Comparison of ENCODE assay signal across 18 mouse cellular contexts in the genomic region with DNA sequence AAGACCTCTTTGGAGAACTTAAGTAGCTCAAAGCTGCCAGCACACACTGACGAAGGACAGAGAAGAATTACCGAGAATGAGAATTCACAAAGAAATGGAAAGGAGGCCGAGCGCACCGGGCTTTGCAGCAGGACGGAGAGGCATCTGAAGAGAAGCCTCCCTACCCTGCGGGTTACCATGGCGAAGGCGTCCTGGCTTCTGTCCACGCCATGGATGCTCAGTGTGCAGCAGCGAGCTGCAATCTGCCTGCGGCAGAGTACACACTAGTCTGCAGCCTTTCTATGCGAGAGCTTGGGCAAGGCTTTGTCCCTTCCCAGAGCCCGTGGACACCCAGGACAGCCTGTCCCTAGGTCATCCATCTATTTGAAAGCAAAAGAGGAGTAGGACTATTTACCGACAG. TPM values are rescaled to one million over a fixed set of nuclear protein-coding genes. Genes with fewer than 3 reads are reported as not detected.
A peak's percentile ranks its signal among the peaks of the same experiment; 100 is the strongest.
DNase-seq lines count a peak whose midpoint lies in the region; ATAC-seq and TF ChIP-seq lines count a peak whose summit lies in the region.
"Had no signal": no experiment of that assay in that cellular context is flagged by ENCODE, and none has a peak within 500 bp of the region (broad histone marks: within the 10 kb centered on the region; RNA-seq: fewer than 3 reads in every experiment).

No protein-coding gene starts in this region.

- no peaks in the 10 kb centered on the region for H3K9me3 ChIP-seq in forebrain, embryonic 14.5 days (replicated peaks; ENCODE audit: control insufficient read depth, low read length)
- H3K9me3 ChIP-seq in forebrain, embryonic 15.5 days = no peaks in the 10 kb centered on the region
- H3K9me3 ChIP-seq in lung, postnatal 0 days (ENCODE audit: low read length) = no peaks in the 10 kb centered on the region
- H3K9me3 ChIP-seq: heart, embryonic 10.5 days; limb, embryonic 13.5 days; liver, embryonic 15.5 days had no signal

- peak; percentile 29 for DNase-seq in forebrain, embryonic 14.5 days (ENCODE audit: low spot score)
- DNase-seq in layer of hippocampus, adult 2 months (ENCODE audit: low spot score in 2 of 2) = peak in 1 of 2 experiments; percentile 71
- DNase-seq in layer of hippocampus, adult 8-10 months (ENCODE audit: low spot score in 2 of 2) = no peak
- peak; percentile 74 to 77 for DNase-seq in cerebellum, adult 2 months
- peak; percentile 59 to 62 for DNase-seq in layer of hippocampus, postnatal 10 days (ENCODE audit: low spot score in 2 of 2)
- no peak for DNase-seq in lung, postnatal 0 days (ENCODE audit: low spot score)
- no peak for DNase-seq in embryo, embryonic 10.5 days (ENCODE audit: low spot score)
- DNase-seq: adrenal gland, adult 2 months; gastrocnemius, postnatal 36 days; heart, postnatal 10 days; kidney, postnatal 4 days; lung, postnatal 14 days; thymus, adult 18-20 months had no signal

- H3K4me2 ChIP-seq in forebrain, embryonic 14.5 days (ENCODE audit: low read length) = no peak overlapping the region
- H3K4me2 ChIP-seq in forebrain, embryonic 15.5 days (replicated peaks) = no peak overlapping the region
- H3K4me2 ChIP-seq in lung, postnatal 0 days (replicated peaks; ENCODE audit: low read depth, low read length) = no peak overlapping the region
- H3K4me2 ChIP-seq: limb, embryonic 13.5 days; liver, embryonic 15.5 days had no signal

- TF ChIP-seq POLR2A in cerebellum, adult 2 months (IDR thresholded peaks at IDR 0.05; ENCODE audit: borderline replicate concordance, insufficient read depth, low read length) = no peak

- no peak overlapping the region for H3K27ac ChIP-seq in forebrain, embryonic 14.5 days (ENCODE audit: low read depth, low read length)
- H3K27ac ChIP-seq in forebrain, embryonic 15.5 days (replicated peaks) = no peak overlapping the region; the same call in 1 of the 2 replicates
- peak overlapping the region; percentile 66 for H3K27ac ChIP-seq in layer of hippocampus, adult 2 months
- peak overlapping the region; percentile 47 for H3K27ac ChIP-seq in cerebellum, adult 2 months (ENCODE audit: insufficient read depth, low read length)
- no peak overlapping the region for H3K27ac ChIP-seq in lung, postnatal 0 days (ENCODE audit: low read length)
- H3K27ac ChIP-seq: heart, embryonic 10.5 days; limb, embryonic 13.5 days; liver, embryonic 15.5 days had no signal

- WGBS in forebrain, embryonic 14.5 days = 74% methylated on average over 15 of the region's 15 CpGs
- 72% methylated on average over 15 of the region's 15 CpGs for WGBS in forebrain, embryonic 15.5 days
- WGBS in cerebellum, adult 2 months = 8% methylated on average over 15 of the region's 15 CpGs
- 89% methylated on average over 15 of the region's 15 CpGs for WGBS in lung, postnatal 0 days

- H3K4me1 ChIP-seq in forebrain, embryonic 14.5 days (ENCODE audit: control insufficient read depth, insufficient read depth, low read length) = no peaks in the 10 kb centered on the region
- H3K4me1 ChIP-seq in forebrain, embryonic 15.5 days = no peaks in the 10 kb centered on the region
- peaks cover 42% of the 10 kb centered on the region for H3K4me1 ChIP-seq in cerebellum, adult 2 months (ENCODE audit: control insufficient read depth, insufficient read depth, low read length)
- H3K4me1 ChIP-seq in lung, postnatal 0 days (ENCODE audit: insufficient read depth, low read depth, low read length) = no peaks in the 10 kb centered on the region
- H3K4me1 ChIP-seq: heart, embryonic 10.5 days; limb, embryonic 13.5 days; liver, embryonic 15.5 days had no signal

- no peak for TF ChIP-seq CTCF in layer of hippocampus, adult 2 months (conservative IDR thresholded peaks at IDR 0.05)
- no peak for TF ChIP-seq CTCF in cerebellum, adult 2 months (IDR thresholded peaks at IDR 0.05; ENCODE audit: borderline replicate concordance, insufficient read depth, low read depth, low read length)
- TF ChIP-seq CTCF in lung, postnatal 0 days (IDR thresholded peaks at IDR 0.05) = no peak

- no peak overlapping the region for H3K9ac ChIP-seq in forebrain, embryonic 14.5 days (ENCODE audit: low read length)
- H3K9ac ChIP-seq in forebrain, embryonic 15.5 days (replicated peaks) = no peak overlapping the region
- no peak overlapping the region for H3K9ac ChIP-seq in lung, postnatal 0 days (replicated peaks; ENCODE audit: low read depth)
- H3K9ac ChIP-seq: limb, embryonic 13.5 days; liver, embryonic 15.5 days had no signal

- TF ChIP-seq EP300 in lung, postnatal 0 days (IDR thresholded peaks at IDR 0.05) = no peak

- H3K27me3 ChIP-seq in forebrain, embryonic 14.5 days (replicated peaks; ENCODE audit: control insufficient read depth, insufficient read depth, low read length) = no peaks in the 10 kb centered on the region
- H3K27me3 ChIP-seq in forebrain, embryonic 15.5 days = no peaks in the 10 kb centered on the region
- no peaks in the 10 kb centered on the region for H3K27me3 ChIP-seq in cerebellum, adult 2 months (ENCODE audit: control insufficient read depth, insufficient read depth, low read length)
- H3K27me3 ChIP-seq in lung, postnatal 0 days (replicated peaks; ENCODE audit: insufficient read depth, low read length) = no peaks in the 10 kb centered on the region
- H3K27me3 ChIP-seq: CH12.LX; limb, embryonic 13.5 days; liver, embryonic 15.5 days had no signal

- H3K36me3 ChIP-seq in forebrain, embryonic 14.5 days (ENCODE audit: control insufficient read depth, insufficient read depth, low read length) = peaks cover 97% of the 10 kb centered on the region
- H3K36me3 ChIP-seq in forebrain, embryonic 15.5 days = peaks cover 95% of the 10 kb centered on the region
- peaks cover 39% of the 10 kb centered on the region for H3K36me3 ChIP-seq in lung, postnatal 0 days (ENCODE audit: insufficient read depth, low read length)

- no peak overlapping the region for H3K4me3 ChIP-seq in forebrain, embryonic 14.5 days (ENCODE audit: low read depth, low read length)
- no peak overlapping the region for H3K4me3 ChIP-seq in forebrain, embryonic 15.5 days
- H3K4me3 ChIP-seq in layer of hippocampus, adult 2 months = no peak overlapping the region; the same call in 1 of the 2 replicates
- H3K4me3 ChIP-seq in cerebellum, adult 2 months (replicated peaks; ENCODE audit: insufficient read depth, low read depth, low read length) = no peak overlapping the region
- H3K4me3 ChIP-seq in lung, postnatal 0 days (ENCODE audit: low read depth, low read length) = no peak overlapping the region
- H3K4me3 ChIP-seq: heart, embryonic 10.5 days; limb, embryonic 13.5 days; liver, embryonic 15.5 days had no signal

- ATAC-seq in forebrain, embryonic 14.5 days = no peak
- ATAC-seq in forebrain, embryonic 15.5 days (replicated peaks) = no peak; the same call in 1 of the 2 replicates
- no peak for ATAC-seq in lung, postnatal 0 days

RNA-seq across cellular contexts. Expression of a gene that starts 21.8 kb away (rescaled TPM):
- polyA plus RNA-seq in forebrain, embryonic 14.5 days (2014; fragmentation: Nextera tagmentation; extraction: Ambion mirVana) = 10.0 and 11.3 TPM in 2 replicates
- polyA plus RNA-seq in forebrain, embryonic 15.5 days (2015; fragmentation: Nextera tagmentation; extraction: Ambion mirVana) = 11.3 and 12.3 TPM in 2 replicates
- total RNA-seq in layer of hippocampus, adult 2 months (2021) = 10 to 100 TPM; 41.9 to 42.1 TPM
- 10 to 100 TPM; 38.4 to 49.5 (median 44.6) TPM for total RNA-seq in layer of hippocampus, adult 8-10 months (2022)
- polyA plus RNA-seq in cerebellum, adult 2 months (2012; rRNA removed) = 68.3 and 71.2 TPM in 2 replicates
- 10 to 100 TPM; 37.6 to 38.3 TPM for total RNA-seq in layer of hippocampus, postnatal 10 days (2021)
- 4.0 and 4.5 TPM in 2 replicates for polyA plus RNA-seq in lung, postnatal 0 days (2015; fragmentation: Nextera tagmentation; extraction: Ambion mirVana)

RNA-seq across cellular contexts. Expression of a gene that starts 23.3 kb away (rescaled TPM):
- 51.4 and 66.7 TPM in 2 replicates for polyA plus RNA-seq in forebrain, embryonic 14.5 days (2014; fragmentation: Nextera tagmentation; extraction: Ambion mirVana)
- polyA plus RNA-seq in forebrain, embryonic 15.5 days (2015; fragmentation: Nextera tagmentation; extraction: Ambion mirVana) = 62.9 and 63.8 TPM in 2 replicates
- total RNA-seq in layer of hippocampus, adult 2 months (2021) = 10 to 100 TPM; 48.8 to 50.1 TPM
- 10 to 100 TPM; 43.4 to 49.0 (median 46.9) TPM for total RNA-seq in layer of hippocampus, adult 8-10 months (2022)
- polyA plus RNA-seq in cerebellum, adult 2 months (2012; rRNA removed) = 46.3 and 50.0 TPM in 2 replicates
- total RNA-seq in layer of hippocampus, postnatal 10 days (2021) = 10 to 100 TPM; 56.5 to 66.7 TPM
- polyA plus RNA-seq in lung, postnatal 0 days (2015; fragmentation: Nextera tagmentation; extraction: Ambion mirVana) = 20.3 and 23.4 TPM in 2 replicates

Comparison
In these comparisons a context has a peak if more than half of its experiments do, and no peak if none do; other contexts are left out.
1. DNase-seq: peak in forebrain, embryonic 14.5 days (single experiment), cerebellum, adult 2 months (2 of 2) and layer of hippocampus, postnatal 10 days (2 of 2); none in layer of hippocampus, adult 8-10 months (0 of 2), lung, postnatal 0 days (single experiment) and embryo, embryonic 10.5 days (single experiment).
2. H3K27ac ChIP-seq: peak in layer of hippocampus, adult 2 months (single experiment) and cerebellum, adult 2 months (single experiment); none in forebrain, embryonic 14.5 days (single experiment), forebrain, embryonic 15.5 days (single experiment) and lung, postnatal 0 days (single experiment).